In genomic region chr9:88296321-88296720, GRCm38 (mm10) we compare ENCODE assay signal across 19 mouse cellular contexts. TPM values are rescaled to one million over a fixed set of nuclear protein-coding genes. Genes with fewer than 3 reads are reported as not detected.
DNase-seq lines count a peak whose midpoint lies in the region; ATAC-seq lines count a peak whose summit lies in the region.
"Had no signal": no experiment of that assay in that cellular context is flagged by ENCODE, and none has a peak within 500 bp of the region (broad histone marks: within the 10 kb centered on the region; RNA-seq: fewer than 3 reads in every experiment).

No protein-coding gene starts in this region.

- H3K4me2 ChIP-seq in embryonic facial prominence, embryonic 14.5 days (ENCODE audit: low read depth, low read length), result no peak overlapping the region
- no peak overlapping the region for H3K4me2 ChIP-seq in midbrain, embryonic 14.5 days (ENCODE audit: low read length)
- H3K4me2 ChIP-seq in midbrain, embryonic 16.5 days (ENCODE audit: low read length), result no peak overlapping the region
- H3K4me2 ChIP-seq: forebrain, embryonic 12.5 days; hindbrain, embryonic 12.5 days; midbrain, embryonic 12.5 days had no signal

- WGBS in embryonic facial prominence, embryonic 14.5 days, result 53% methylated on average over 5 of the region's 5 CpGs
- WGBS in embryonic facial prominence, embryonic 10.5 days, result 63% methylated on average over 5 of the region's 5 CpGs
- 85% methylated on average over 5 of the region's 5 CpGs for WGBS in midbrain, embryonic 14.5 days
- 81% methylated on average over 5 of the region's 5 CpGs for WGBS in midbrain, embryonic 16.5 days

- no peak overlapping the region for H3K27ac ChIP-seq in embryonic facial prominence, embryonic 14.5 days (replicated peaks; ENCODE audit: low read depth, low read length)
- no peak overlapping the region for H3K27ac ChIP-seq in embryonic facial prominence, embryonic 10.5 days (replicated peaks)
- no peak overlapping the region for H3K27ac ChIP-seq in midbrain, embryonic 14.5 days (replicated peaks; ENCODE audit: low read depth, low read length)
- H3K27ac ChIP-seq in midbrain, embryonic 16.5 days (ENCODE audit: low read length), result no peak overlapping the region
- H3K27ac ChIP-seq: forebrain, embryonic 12.5 days; heart, adult 2 months; hindbrain, embryonic 12.5 days; left cerebral cortex, adult 2 months; macrophage; midbrain, embryonic 12.5 days had no signal

- no peaks in the 10 kb centered on the region for H3K36me3 ChIP-seq in embryonic facial prominence, embryonic 14.5 days (ENCODE audit: control insufficient read depth, insufficient read depth, low read length)
- H3K36me3 ChIP-seq in embryonic facial prominence, embryonic 10.5 days (replicated peaks), result no peaks in the 10 kb centered on the region
- H3K36me3 ChIP-seq in midbrain, embryonic 14.5 days (ENCODE audit: control insufficient read depth, insufficient read depth, low read length), result no peaks in the 10 kb centered on the region
- H3K36me3 ChIP-seq in midbrain, embryonic 16.5 days (ENCODE audit: control insufficient read depth, insufficient read depth, low read length), result no peaks in the 10 kb centered on the region
- H3K36me3 ChIP-seq: forebrain, embryonic 12.5 days; hindbrain, embryonic 12.5 days; midbrain, embryonic 12.5 days had no signal

- no peaks in the 10 kb centered on the region for H3K9me3 ChIP-seq in embryonic facial prominence, embryonic 14.5 days (ENCODE audit: control insufficient read depth, low read length)
- H3K9me3 ChIP-seq in embryonic facial prominence, embryonic 10.5 days, result no peaks in the 10 kb centered on the region
- H3K9me3 ChIP-seq in midbrain, embryonic 14.5 days (ENCODE audit: control insufficient read depth, low read length), result no peaks in the 10 kb centered on the region
- no peaks in the 10 kb centered on the region for H3K9me3 ChIP-seq in midbrain, embryonic 16.5 days (replicated peaks; ENCODE audit: control insufficient read depth, low read length, poor library complexity, severe bottlenecking)
- H3K9me3 ChIP-seq: forebrain, embryonic 12.5 days; hindbrain, embryonic 12.5 days; midbrain, embryonic 12.5 days had no signal

- no peak for ATAC-seq in embryonic facial prominence, embryonic 14.5 days (ENCODE audit: low read depth)
- ATAC-seq in midbrain, embryonic 14.5 days (ENCODE audit: low FRiP score, low TSS enrichment), result no peak
- no peak for ATAC-seq in midbrain, embryonic 16.5 days
- ATAC-seq: inflammation-experienced regulatory T-cells, adult 6 months had no signal

- no peaks in the 10 kb centered on the region for H3K27me3 ChIP-seq in embryonic facial prominence, embryonic 14.5 days (replicated peaks; ENCODE audit: control insufficient read depth, insufficient read depth, low read length)
- H3K27me3 ChIP-seq in embryonic facial prominence, embryonic 10.5 days (replicated peaks; ENCODE audit: low read depth, poor library complexity, severe bottlenecking), result no peaks in the 10 kb centered on the region
- no peaks in the 10 kb centered on the region for H3K27me3 ChIP-seq in midbrain, embryonic 14.5 days (ENCODE audit: control insufficient read depth, insufficient read depth, low read length)
- H3K27me3 ChIP-seq in midbrain, embryonic 16.5 days (ENCODE audit: control insufficient read depth, insufficient read depth, low read depth, low read length), result no peaks in the 10 kb centered on the region
- H3K27me3 ChIP-seq: forebrain, embryonic 12.5 days; hindbrain, embryonic 12.5 days; midbrain, embryonic 12.5 days had no signal

- H3K4me1 ChIP-seq in embryonic facial prominence, embryonic 14.5 days (ENCODE audit: control insufficient read depth, insufficient read depth, low read length), result no peaks in the 10 kb centered on the region
- H3K4me1 ChIP-seq in embryonic facial prominence, embryonic 10.5 days, result no peaks in the 10 kb centered on the region
- no peaks in the 10 kb centered on the region for H3K4me1 ChIP-seq in midbrain, embryonic 14.5 days (ENCODE audit: control insufficient read depth, insufficient read depth, low read length)
- H3K4me1 ChIP-seq in midbrain, embryonic 16.5 days (ENCODE audit: control insufficient read depth, insufficient read depth, low read length), result no peaks in the 10 kb centered on the region
- H3K4me1 ChIP-seq: forebrain, embryonic 12.5 days; hindbrain, embryonic 12.5 days; midbrain, embryonic 12.5 days had no signal

- peak; percentile 17 for DNase-seq in embryonic facial prominence, embryonic 14.5 days (ENCODE audit: low spot score)
- DNase-seq in embryonic facial prominence, embryonic 10.5 days (ENCODE audit: low spot score), result no peak
- DNase-seq in heart, postnatal 10 days, result peak; percentile 20 to 25
- no peak for DNase-seq in heart, postnatal 25 days (ENCODE audit: low spot score)
- peak; percentile 4 for DNase-seq in midbrain, embryonic 14.5 days
- DNase-seq in cerebellum, adult 8-10 months, result no peak
- DNase-seq: cerebellum, adult 9-11 months; kidney, adult 9 months; liver; lung, adult 18-20 months; thymus, postnatal 36 days had no signal

- no peak overlapping the region for H3K9ac ChIP-seq in embryonic facial prominence, embryonic 14.5 days (ENCODE audit: low read depth, low read length)
- H3K9ac ChIP-seq in midbrain, embryonic 14.5 days (replicated peaks; ENCODE audit: low read length), result no peak overlapping the region
- no peak overlapping the region for H3K9ac ChIP-seq in midbrain, embryonic 16.5 days (ENCODE audit: low read depth, low read length)
- H3K9ac ChIP-seq: forebrain, embryonic 12.5 days; hindbrain, embryonic 12.5 days; midbrain, embryonic 12.5 days had no signal

- intact Hi-C loops in heart, postnatal 10 days (cut with DNase I), result no loop called here
- intact Hi-C loops in heart, postnatal 25 days (cut with DNase I), result no loop called here

- H3K4me3 ChIP-seq in embryonic facial prominence, embryonic 14.5 days (ENCODE audit: low read depth, low read length), result no peak overlapping the region
- H3K4me3 ChIP-seq in embryonic facial prominence, embryonic 10.5 days, result no peak overlapping the region
- no peak overlapping the region for H3K4me3 ChIP-seq in midbrain, embryonic 14.5 days (replicated peaks; ENCODE audit: low read depth, low read length)
- H3K4me3 ChIP-seq in midbrain, embryonic 16.5 days (ENCODE audit: low read depth, low read length), result no peak overlapping the region
- H3K4me3 ChIP-seq: forebrain, embryonic 12.5 days; heart, adult 2 months; hindbrain, embryonic 12.5 days; left cerebral cortex, adult 2 months; midbrain, embryonic 12.5 days had no signal

RNA-seq across cellular contexts. Expression of gene Nt5e, which starts 30.7 kb away (rescaled TPM):
- polyA plus RNA-seq in embryonic facial prominence, embryonic 14.5 days (2014; fragmentation: Nextera tagmentation; extraction: Ambion mirVana), result 21.4 and 21.6 TPM in 2 replicates
- 1.8 and 1.9 TPM in 2 replicates for polyA plus RNA-seq in embryonic facial prominence, embryonic 10.5 days (2016; fragmentation: Nextera tagmentation; extraction: Ambion mirVana)
- 10 to 100 TPM; 11.6 to 12.5 TPM for total RNA-seq in heart, postnatal 10 days (2021)
- 10 to 100 TPM; 13.3 to 13.9 TPM for total RNA-seq in heart, postnatal 25 days (2021)
- polyA plus RNA-seq in midbrain, embryonic 14.5 days (2014; fragmentation: Nextera tagmentation; extraction: Ambion mirVana), result 0.36 and 0.61 TPM in 2 replicates
- 0.92 and 1.5 TPM in 2 replicates for polyA plus RNA-seq in midbrain, embryonic 16.5 days (2015; fragmentation: Nextera tagmentation; extraction: Ambion mirVana)

Comparison
In these comparisons a context has a peak if more than half of its experiments do, and no peak if none do; other contexts are left out.
1. DNase-seq: peak in embryonic facial prominence, embryonic 14.5 days (single experiment), heart, postnatal 10 days (2 of 2) and midbrain, embryonic 14.5 days (single experiment); none in embryonic facial prominence, embryonic 10.5 days (single experiment), heart, postnatal 25 days (single experiment) and cerebellum, adult 8-10 months (single experiment).